ENCODE assay signal across 9 mouse cellular contexts in genomic region chr14:45142511-45142910, GRCm38 (mm10).
DNase-seq lines count a peak whose midpoint lies in the region; ATAC-seq and TF ChIP-seq lines count a peak whose summit lies in the region.
"Had no signal": no experiment of that assay in that cellular context is flagged by ENCODE, and none has a peak within 500 bp of the region (broad histone marks: within the 10 kb centered on the region; RNA-seq: fewer than 3 reads in every experiment).

No protein-coding gene starts in this region.

- no peaks in the 10 kb centered on the region for H3K27me3 ChIP-seq in forebrain, embryonic 15.5 days
- H3K27me3 ChIP-seq in kidney, embryonic 14.5 days (ENCODE audit: control insufficient read depth, insufficient read depth, low read length): no peaks in the 10 kb centered on the region
- H3K27me3 ChIP-seq: heart, embryonic 13.5 days had no signal

- TF ChIP-seq POLR2A in lung, adult 2 months (IDR thresholded peaks at IDR 0.05; ENCODE audit: borderline replicate concordance, extremely low read depth, low read depth, low read length): no peak

- no peak overlapping the region for H3K4me2 ChIP-seq in forebrain, embryonic 15.5 days (replicated peaks)
- no peak overlapping the region for H3K4me2 ChIP-seq in kidney, embryonic 14.5 days (replicated peaks; ENCODE audit: low read depth, low read length)
- H3K4me2 ChIP-seq: heart, embryonic 13.5 days had no signal

- no peak overlapping the region for H3K9ac ChIP-seq in forebrain, embryonic 15.5 days (replicated peaks)
- H3K9ac ChIP-seq in kidney, embryonic 14.5 days (ENCODE audit: low read depth, low read length): no peak overlapping the region
- H3K9ac ChIP-seq: heart, embryonic 13.5 days had no signal

- no peak overlapping the region for H3K27ac ChIP-seq in forebrain, embryonic 15.5 days (replicated peaks)
- H3K27ac ChIP-seq in kidney, embryonic 14.5 days (ENCODE audit: low read depth, low read length): no peak overlapping the region
- H3K27ac ChIP-seq: heart, embryonic 13.5 days had no signal

- peaks cover 2% of the 10 kb centered on the region; the same call in 1 of the 2 replicates for H3K36me3 ChIP-seq in forebrain, embryonic 15.5 days
- no peaks in the 10 kb centered on the region for H3K36me3 ChIP-seq in kidney, embryonic 14.5 days (ENCODE audit: control insufficient read depth, insufficient read depth, low read length)
- H3K36me3 ChIP-seq: heart, embryonic 13.5 days had no signal

- H3K4me1 ChIP-seq in forebrain, embryonic 15.5 days: peaks cover 5% of the 10 kb centered on the region
- H3K4me1 ChIP-seq in kidney, embryonic 14.5 days (ENCODE audit: control insufficient read depth, insufficient read depth, low read length): no peaks in the 10 kb centered on the region
- H3K4me1 ChIP-seq in lung, adult 2 months (ENCODE audit: control insufficient read depth, insufficient read depth, low read length): no peaks in the 10 kb centered on the region

- no peaks in the 10 kb centered on the region for H3K9me3 ChIP-seq in forebrain, embryonic 15.5 days
- no peaks in the 10 kb centered on the region for H3K9me3 ChIP-seq in kidney, embryonic 14.5 days (ENCODE audit: control insufficient read depth, low read length)
- H3K9me3 ChIP-seq: heart, embryonic 13.5 days had no signal

- H3K4me3 ChIP-seq in forebrain, embryonic 15.5 days: no peak overlapping the region
- no peak overlapping the region for H3K4me3 ChIP-seq in kidney, embryonic 14.5 days (ENCODE audit: low read length)
- H3K4me3 ChIP-seq in lung, adult 2 months (replicated peaks; ENCODE audit: extremely low read depth, low read depth, low read length): no peak overlapping the region
- H3K4me3 ChIP-seq: heart, embryonic 13.5 days had no signal

- peak; percentile 91 for ATAC-seq in activated CD4-positive, CD25-positive, alpha-beta regulatory T cell, adult 4 months
- peak; percentile 75 for ATAC-seq in forebrain, embryonic 15.5 days (replicated peaks)
- ATAC-seq in kidney, embryonic 14.5 days (ENCODE audit: low FRiP score, low TSS enrichment): 0 out of 2 replicates have a peak, but pooled peaks have one; percentile 60

- DNase-seq in spleen, postnatal 36 days (ENCODE audit: low spot score in 2 of 2): peak; percentile 25 to 39
- no peak for DNase-seq in spleen, adult 12 weeks (ENCODE audit: low spot score)
- peak; percentile 15 for DNase-seq in lung, adult 2 months
- DNase-seq in retina, postnatal 7 days (ENCODE audit: low read depth, low spot score): peak; percentile 4
- DNase-seq in yolk sac, embryonic 10.5 days (ENCODE audit: low spot score): no peak

- WGBS in forebrain, embryonic 15.5 days: 57% methylated on average over 4 of the region's 4 CpGs
- 53% methylated on average over 4 of the region's 4 CpGs for WGBS in kidney, embryonic 14.5 days
- WGBS in lung, adult 2 months: 47% methylated on average over 4 of the region's 4 CpGs

- TF ChIP-seq CTCF in lung, adult 2 months (IDR thresholded peaks at IDR 0.05; ENCODE audit: insufficient read depth, low read length): peak; percentile 44; the same call in 1 of the 2 replicates

Comparison
In these comparisons a context has a peak if more than half of its experiments do, and no peak if none do; other contexts are left out.
1. DNase-seq: peak in spleen, postnatal 36 days (2 of 2), lung, adult 2 months (single experiment) and retina, postnatal 7 days (single experiment); none in spleen, adult 12 weeks (single experiment) and yolk sac, embryonic 10.5 days (single experiment).
2. Peak in every context shown above with its lines, with median percentiles within 50 percentile points of each other: ATAC-seq.